Mouse (Mus musculus) kidney, adult 2 months (tissue): ENCODE data around the gene Hnf1a. TPM values are rescaled to one million over a fixed set of nuclear protein-coding genes. Genes with fewer than 3 reads are reported as not detected.

ENCODE experiments used
- DNase-seq: peaks from one replicate; pipeline ENCODE4 v3.0.0; 2021
- H3K27ac ChIP-seq: fragments of 200-500 bp; 2 replicates; pipeline ENCODE4 v1.5.1; 2012; ENCODE audit warnings: low read depth, low read length, control low read depth, inconsistent platforms; ENCODE audit not compliant: insufficient read depth
- H3K27me3 ChIP-seq: fragments of 200-500 bp; replicated peaks from 2 replicates; pipeline ENCODE4 v1.6.1; 2012; ENCODE audit warnings: mild to moderate bottlenecking, moderate library complexity, low read length, inconsistent platforms; ENCODE audit not compliant: control insufficient read depth, insufficient read depth
- H3K36me3 ChIP-seq: fragments of 200-500 bp; 2 replicates; pipeline ENCODE4 v1.6.1; 2012; ENCODE audit warnings: mild to moderate bottlenecking, moderate library complexity, low read length, inconsistent platforms; ENCODE audit not compliant: control insufficient read depth, insufficient read depth
- H3K4me1 ChIP-seq: fragments of 200-500 bp; 2 replicates; pipeline ENCODE4 v1.6.1; 2011; ENCODE audit warnings: low read length; ENCODE audit not compliant: control insufficient read depth, insufficient read depth
- H3K4me3 ChIP-seq: fragments of 200-500 bp; 2 replicates; pipeline ENCODE4 v1.5.1; 2011; ENCODE audit warnings: mild to moderate bottlenecking, low read depth, low read length, control low read depth; ENCODE audit not compliant: insufficient read depth
- CTCF ChIP-seq: fragments of 200-500 bp; conservative IDR thresholded peaks from 2 replicates; pipeline ENCODE4 v1.5.1; 2011; ENCODE audit warnings: low read depth, mild to moderate bottlenecking, control low read depth, low read length, moderate library complexity, mixed read lengths; ENCODE audit not compliant: insufficient read depth, insufficient read length
- POLR2A ChIP-seq: fragments of 200-500 bp; IDR thresholded peaks from one replicate; pipeline ENCODE4 v1.6.1; 2011; ENCODE audit warnings: low read depth, low read length, control low read depth
- WGBS: fragments of 180-500 bp; shearing (Covaris S2); methylation state at CpG from one replicate; pipeline ENCODE4 v1.1.7; 2018; 5-methylcytosine and 5-hydroxymethylcytosine counted together
- polyA plus RNA-seq: library from polyadenylated mRNA; depleted of rRNA; stranded (reverse); fragments of >200 nt; gene quantifications from 2 replicates; pipeline ENCODE4 v1.2.3, GENCODE M21; 2012

Gene Hnf1a
- polyA plus RNA-seq, 1 experiment: 29.5 TPM

GRCm38 (mm10) chr5:115010577-115011216 lies 39.8 kb upstream of the Hnf1a start, which contains the start of gene Sppl3:
Gene Sppl3 (plus strand): TSS chr5:115011137.
- TF ChIP-seq POLR2A (peak; percentile 84), CTCF (no peak)
- WGBS: 2% methylated on average over 56 of the region's 65 CpGs
- DNase-seq: peak; percentile 96
- Histone ChIP-seq H3K4me3 (peak within 1 kb of the TSS; percentile 89), H3K4me1 (peaks cover 18% of the 10 kb centered on the region), H3K27ac (peak within 1 kb of the TSS; percentile 78), H3K27me3 (no peaks in the 10 kb centered on the region), H3K36me3 (no peaks in the 10 kb centered on the region)

DNA sequence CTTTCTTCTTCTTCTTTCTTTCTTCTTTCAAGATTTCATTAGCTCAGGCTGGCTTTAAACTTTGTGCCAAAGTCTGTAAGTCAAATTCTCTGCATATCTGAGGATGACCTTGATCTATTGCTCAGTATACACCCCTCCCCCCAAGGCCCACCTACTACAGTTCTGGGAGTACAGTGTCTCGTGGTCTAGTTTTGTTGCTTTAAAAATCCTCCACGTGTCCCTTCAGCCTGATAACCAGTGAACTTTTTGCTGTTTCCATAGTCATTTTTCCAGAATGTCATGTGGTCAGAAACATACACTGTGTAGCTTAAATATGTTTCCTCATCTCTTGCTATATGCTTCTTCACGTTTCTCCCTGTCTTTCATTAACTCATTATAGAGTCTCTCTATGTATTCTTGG lies 39.1 kb upstream of the Hnf1a start:
- no peak for DNase-seq
- TF ChIP-seq POLR2A (no peak), CTCF (no peak)
- WGBS: 57% methylated on average over 3 of the region's 3 CpGs
- Histone ChIP-seq H3K27ac (no peak overlapping the region), H3K36me3 (no peaks in the 10 kb centered on the region), H3K4me1 (peaks cover 18% of the 10 kb centered on the region), H3K4me3 (no peak overlapping the region), H3K27me3 (no peaks in the 10 kb centered on the region)

GRCm38 (mm10) chr5:115009143-115009542 lies 38.2 kb upstream of the Hnf1a start:
- no peaks in the 10 kb centered on the region for H3K36me3 ChIP-seq
- no peaks in the 10 kb centered on the region for H3K27me3 ChIP-seq
- WGBS: 94% methylated on average over 6 of the region's 6 CpGs
- peaks cover 12% of the 10 kb centered on the region for H3K4me1 ChIP-seq
- no peak for DNase-seq
- H3K4me3 ChIP-seq: no peak overlapping the region
- TF ChIP-seq CTCF (no peak), POLR2A (no peak)
- H3K27ac ChIP-seq: no peak overlapping the region

GRCm38 (mm10) chr5:115008307-115008706 lies 37.4 kb upstream of the Hnf1a start:
- Histone ChIP-seq H3K27ac (no peak overlapping the region), H3K4me3 (no peak overlapping the region), H3K4me1 (peaks cover 9% of the 10 kb centered on the region), H3K36me3 (no peaks in the 10 kb centered on the region), H3K27me3 (no peaks in the 10 kb centered on the region)
- no peak for TF ChIP-seq POLR2A
- TF ChIP-seq CTCF: no peak
- DNase-seq: no peak
- WGBS: 97% methylated on average over 7 of the region's 7 CpGs

- H3K4me3 ChIP-seq: no peak overlapping the region
- H3K4me1 ChIP-seq: peaks cover 4% of the 10 kb centered on the region
- TF ChIP-seq POLR2A: no peak
- TF ChIP-seq CTCF: no peak
- H3K27me3 ChIP-seq: no peaks in the 10 kb centered on the region
- no peak overlapping the region for H3K27ac ChIP-seq
- no peak for DNase-seq
- WGBS: 83% methylated on average over 5 of the region's 5 CpGs
- no peaks in the 10 kb centered on the region for H3K36me3 ChIP-seq
Measured at GRCm38 (mm10) chr5:115007768-115008167, 36.9 kb upstream of the Hnf1a start.

- Histone ChIP-seq H3K36me3 (no peaks in the 10 kb centered on the region), H3K27ac (no peak overlapping the region), H3K27me3 (no peaks in the 10 kb centered on the region), H3K4me1 (no peaks in the 10 kb centered on the region), H3K4me3 (no peak overlapping the region)
- TF ChIP-seq POLR2A (no peak), CTCF (no peak)
- 81% methylated on average over 13 of the region's 13 CpGs for WGBS
- DNase-seq: no peak
Measured at GRCm38 (mm10) chr5:115003224-115003873, 32.5 kb upstream of the Hnf1a start.

DNA sequence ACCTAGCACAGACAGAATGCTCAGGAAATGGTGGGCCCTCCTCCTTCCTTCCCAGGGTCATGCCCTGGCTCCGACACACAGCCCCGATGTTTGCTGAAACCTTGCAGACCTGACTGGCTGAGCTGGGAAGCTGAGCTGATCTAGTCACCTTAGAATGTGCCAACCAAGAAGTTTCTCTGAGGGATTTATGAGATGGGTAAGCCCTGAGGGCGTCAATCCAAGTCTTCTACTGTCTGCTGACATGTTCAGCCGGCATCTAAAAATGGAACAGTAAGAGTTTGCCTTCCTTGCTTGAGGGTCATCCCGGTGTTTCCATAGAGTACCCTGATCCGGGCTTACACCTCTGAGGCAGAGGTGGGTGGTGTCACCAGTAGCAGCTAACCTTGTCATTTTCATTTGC lies 31.9 kb upstream of the Hnf1a start:
- Histone ChIP-seq H3K4me3 (no peak overlapping the region), H3K27me3 (no peaks in the 10 kb centered on the region), H3K4me1 (no peaks in the 10 kb centered on the region), H3K27ac (no peak overlapping the region), H3K36me3 (no peaks in the 10 kb centered on the region)
- 48% methylated on average over 6 of the region's 6 CpGs for WGBS
- DNase-seq: no peak
- TF ChIP-seq POLR2A: no peak
- TF ChIP-seq CTCF: no peak
